Mouse (Mus musculus) spleen, postnatal 36 days (tissue): ENCODE measurements around the gene Ptprd.

Experiments
- DNase-seq, 2 experiments: peaks; one replicate each; pipeline ENCODE4 v3.0.0; 2022; ENCODE audit warnings: low spot score in 2 of 2, mixed read lengths in 1 of 2

Gene Ptprd

DNA sequence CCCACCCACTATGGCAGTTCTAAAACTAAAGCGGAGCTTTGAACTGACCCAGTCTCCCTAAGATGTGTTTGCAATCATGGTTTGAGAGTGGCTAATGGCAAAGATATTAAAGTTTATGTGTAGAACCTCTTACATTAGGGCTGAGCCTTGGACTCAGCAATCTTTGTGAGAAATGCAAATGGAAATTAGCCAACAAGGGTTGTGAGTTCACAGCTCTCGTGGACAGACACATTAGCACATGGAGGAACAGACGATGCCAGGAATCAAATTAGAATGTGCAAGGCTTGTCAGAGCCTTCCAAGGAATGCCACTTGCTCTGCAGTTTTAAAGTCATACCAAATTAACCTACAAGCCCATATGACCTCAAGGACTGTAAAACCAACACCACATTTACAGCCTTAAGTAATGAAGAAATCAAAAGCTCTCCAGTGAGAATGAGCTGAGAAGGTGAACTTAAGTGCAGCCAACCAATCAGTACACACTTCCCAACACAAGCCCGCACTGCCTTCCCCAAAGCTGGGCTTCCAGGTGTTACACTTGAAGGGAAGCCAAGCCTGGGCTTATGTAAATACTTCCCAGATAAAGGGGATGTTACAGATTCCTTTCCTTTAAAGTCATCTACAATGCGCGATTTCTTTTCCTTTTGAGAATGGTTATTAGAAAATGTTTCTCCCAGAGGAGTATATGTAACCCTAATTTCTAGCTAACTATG lies 2258.3 kb downstream of the Ptprd start:
- no peak for DNase-seq

GRCm38 (mm10) chr4:75950582-75950981 lies 2261.2 kb downstream of the Ptprd start:
- DNase-seq, result no peak

- no peak for DNase-seq
These were observed 2316.9 kb downstream of the Ptprd start for GRCm38 (mm10) chr4:75894871-75895270.
